Mouse (Mus musculus) G1E (cell line): ENCODE results near the gene Gm5460.

Source experiments
- CTCF ChIP-seq: IDR thresholded peaks from 2 replicates; pipeline ENCODE4 v1.5.1; 2012; ENCODE audit warnings: low read depth, low read length, inconsistent platforms, mixed read lengths
- GATA1 ChIP-seq: IDR thresholded peaks from 2 replicates; pipeline ENCODE4 v1.6.1; 2012; ENCODE audit warnings: borderline replicate concordance, low read length, inconsistent platforms, mixed read lengths
- GATA2 ChIP-seq: IDR thresholded peaks from 2 replicates; pipeline ENCODE4 v1.6.1; 2012; ENCODE audit warnings: low read depth, low read length, inconsistent platforms, borderline replicate concordance

DNA sequence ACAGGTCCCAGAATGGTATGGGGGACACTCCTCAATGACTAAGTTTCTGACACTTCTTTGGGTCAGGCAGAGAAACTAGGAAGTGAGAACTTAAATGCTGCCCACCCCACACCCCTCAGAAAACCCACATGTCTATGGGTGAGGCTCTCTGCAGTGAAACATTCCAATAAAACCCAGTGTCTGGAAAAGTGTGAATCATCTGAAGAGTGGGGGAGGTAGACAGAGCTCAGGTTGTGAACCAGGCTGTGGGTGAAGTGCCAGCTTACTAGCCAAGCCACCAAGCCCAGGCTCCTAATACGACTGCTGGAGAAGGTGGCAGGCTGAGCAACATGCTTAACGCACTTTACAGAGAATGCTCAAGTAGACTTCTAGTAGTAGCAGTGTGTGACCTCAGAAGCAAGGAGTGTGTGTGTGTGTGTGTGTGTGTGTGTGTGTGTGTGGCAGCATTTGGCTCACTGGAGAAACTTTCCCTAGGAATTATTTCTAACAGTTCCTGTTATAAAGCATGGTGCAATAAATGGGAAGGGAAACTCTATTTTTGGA is 71.4 kb downstream of the Gm5460 start:
- no peak for TF ChIP-seq GATA1
- TF ChIP-seq CTCF = no peak
- no peak for TF ChIP-seq GATA2
